Mouse (Mus musculus) MEL (cell line): ENCODE measurements around the gene Gnpnat1. TPM values are rescaled to one million over a fixed set of nuclear protein-coding genes. Genes with fewer than 3 reads are reported as not detected.

ENCODE experiments used
- DNase-seq: peaks from one replicate; pipeline ENCODE4 v3.0.0; 2011; ENCODE audit warnings: low read depth, low spot score
- H3K27ac ChIP-seq: 2 replicates; pipeline ENCODE4 v1.5.1; 2012; ENCODE audit warnings: low read depth, mild to moderate bottlenecking, control low read depth, low read length, moderate library complexity; ENCODE audit not compliant: control insufficient read depth
- H3K27me3 ChIP-seq, 2 experiments: fragments of 150-350 bp in 1 of 2; sonication (generic) in 1 of 2; 2 replicates each; pipeline ENCODE4 v1.6.1; 2012; ENCODE audit warnings: low read length in 2 of 2, mild to moderate bottlenecking in 2 of 2, improper control_type of control experiment in 1 of 2, moderate library complexity in 1 of 2; ENCODE audit not compliant: insufficient read depth in 2 of 2, control insufficient read depth in 1 of 2
- H3K36me3 ChIP-seq, 2 experiments: 2 replicates each; pipeline ENCODE4 v1.6.1; 2012 to 2014; ENCODE audit warnings: low read length in 2 of 2, improper control_type of control experiment in 1 of 2, inconsistent platforms in 1 of 2, mild to moderate bottlenecking in 1 of 2; ENCODE audit not compliant: insufficient read depth in 2 of 2, control insufficient read depth in 1 of 2
- H3K4me1 ChIP-seq, 2 experiments: fragments of 150-350 bp in 1 of 2; sonication (generic) in 1 of 2; 2 replicates each; pipeline ENCODE4 v1.6.1; 2012; ENCODE audit warnings: low read length in 2 of 2, improper control_type of control experiment in 1 of 2, mild to moderate bottlenecking in 1 of 2; ENCODE audit not compliant: insufficient read depth in 2 of 2, control insufficient read depth in 1 of 2
- H3K4me3 ChIP-seq, 2 experiments: fragments of 150-350 bp in 1 of 2; sonication (generic) in 1 of 2; 2 replicates each; pipeline ENCODE4 v1.5.1; 2012; ENCODE audit warnings: low read depth in 2 of 2, low read length in 2 of 2, mild to moderate bottlenecking in 2 of 2, moderate library complexity in 2 of 2, control low read depth in 1 of 2, improper control_type of control experiment in 1 of 2; ENCODE audit not compliant: control insufficient read depth in 1 of 2, insufficient read depth in 1 of 2
- H3K79me2 ChIP-seq: 2 replicates; pipeline ENCODE4 v1.6.1; 2012; ENCODE audit warnings: mild to moderate bottlenecking, low read length, moderate library complexity; ENCODE audit not compliant: control insufficient read depth, poor library complexity, insufficient read depth
- H3K9ac ChIP-seq: 2 replicates; pipeline ENCODE4 v1.6.1; 2012; ENCODE audit warnings: low read depth, mild to moderate bottlenecking, control low read depth, low read length, moderate library complexity; ENCODE audit not compliant: control insufficient read depth, poor library complexity, severe bottlenecking
- H3K9me3 ChIP-seq: fragments of 150-350 bp; sonication (generic); replicated peaks from 2 replicates; pipeline ENCODE4 v1.6.1; 2012; ENCODE audit warnings: mild to moderate bottlenecking, low read length, improper control_type of control experiment, moderate library complexity; ENCODE audit not compliant: insufficient read depth
- BHLHE40 ChIP-seq: IDR thresholded peaks from 2 replicates; pipeline ENCODE4 v1.6.1; 2012; ENCODE audit warnings: low read depth, mild to moderate bottlenecking, inconsistent platforms, low read length, improper control_type of control experiment, borderline replicate concordance
- CHD2 ChIP-seq: IDR thresholded peaks from 2 replicates; pipeline ENCODE4 v1.6.1; 2011; ENCODE audit warnings: low read length, improper control_type of control experiment
- CTCF ChIP-seq, 3 experiments: IDR thresholded peaks in 2 of 3; conservative IDR thresholded peaks in 1 of 3; 2 replicates each; pipeline ENCODE4 v1.5.1; 2011 to 2012; ENCODE audit warnings: low read length in 3 of 3, low read depth in 2 of 3, mild to moderate bottlenecking in 2 of 3, improper control_type of control experiment in 1 of 3, inconsistent platforms in 1 of 3, mixed read lengths in 1 of 3, moderate library complexity in 1 of 3; ENCODE audit not compliant: control insufficient read depth in 1 of 3, insufficient read depth in 1 of 3, poor library complexity in 1 of 3, severe bottlenecking in 1 of 3
- GABPA ChIP-seq: IDR thresholded peaks from 2 replicates; pipeline ENCODE4 v1.6.1; 2012; ENCODE audit warnings: low read depth, mild to moderate bottlenecking, inconsistent platforms, low read length, improper control_type of control experiment, moderate library complexity
- GATA1 ChIP-seq: IDR thresholded peaks from 2 replicates; pipeline ENCODE4 v1.6.1; 2011; ENCODE audit warnings: low read depth, low read length, improper control_type of control experiment
- HCFC1 ChIP-seq: IDR thresholded peaks from 2 replicates; pipeline ENCODE4 v1.6.1; 2012; ENCODE audit warnings: low read depth, mild to moderate bottlenecking, inconsistent platforms, low read length, improper control_type of control experiment, moderate library complexity
- JUND ChIP-seq: IDR thresholded peaks from 2 replicates; pipeline ENCODE4 v1.6.1; 2011; ENCODE audit warnings: low read depth, mild to moderate bottlenecking, improper control_type of control experiment, low read length
- KAT2A ChIP-seq: conservative IDR thresholded peaks from 2 replicates; pipeline ENCODE4 v1.6.1; 2012; ENCODE audit warnings: low read depth, low read length, improper control_type of control experiment, inconsistent platforms
- MEF2A ChIP-seq: IDR thresholded peaks from 2 replicates; pipeline ENCODE4 v1.6.1; 2014; ENCODE audit warnings: low read depth, mild to moderate bottlenecking, inconsistent platforms, low read length, improper control_type of control experiment; ENCODE audit not compliant: poor library complexity, insufficient replicate concordance, severe bottlenecking; ENCODE audit errors: extremely low read depth
- MXI1 ChIP-seq: IDR thresholded peaks from 2 replicates; pipeline ENCODE4 v1.6.1; 2011; ENCODE audit warnings: mild to moderate bottlenecking, low read depth, low read length, improper control_type of control experiment
- MYC ChIP-seq: IDR thresholded peaks from 2 replicates; pipeline ENCODE4 v1.6.1; 2011; ENCODE audit warnings: low read depth, mild to moderate bottlenecking, low read length, improper control_type of control experiment, moderate library complexity
- NELFE ChIP-seq: IDR thresholded peaks from 2 replicates; pipeline ENCODE4 v1.6.1; 2011; ENCODE audit warnings: low read depth, low read length, improper control_type of control experiment
- NRF1 ChIP-seq: IDR thresholded peaks from 2 replicates; pipeline ENCODE4 v1.6.1; 2014; ENCODE audit warnings: low read depth, mild to moderate bottlenecking, inconsistent platforms, low read length, improper control_type of control experiment, moderate library complexity; ENCODE audit not compliant: poor library complexity, insufficient read depth, severe bottlenecking
- POLR2A ChIP-seq, 2 experiments: IDR thresholded peaks; 2 replicates each; pipeline ENCODE4 v1.6.1; 2011 to 2012; ENCODE audit warnings: low read length in 2 of 2, mild to moderate bottlenecking in 2 of 2, control low read depth in 1 of 2, improper control_type of control experiment in 1 of 2, low read depth in 1 of 2, moderate library complexity in 1 of 2; ENCODE audit not compliant: control insufficient read depth in 1 of 2, insufficient read depth in 1 of 2, poor library complexity in 1 of 2
- POLR2AphosphoS2 ChIP-seq: IDR thresholded peaks from 2 replicates; pipeline ENCODE4 v1.6.1; 2011; ENCODE audit warnings: low read length, improper control_type of control experiment
- POLR2AphosphoS5 ChIP-seq: IDR thresholded peaks from 2 replicates; pipeline ENCODE4 v1.6.1; 2012; ENCODE audit warnings: low read depth, borderline replicate concordance, mild to moderate bottlenecking, inconsistent platforms, low read length, moderate library complexity, mixed read lengths
- RAD21 ChIP-seq: IDR thresholded peaks from 2 replicates; pipeline ENCODE4 v1.6.1; 2011; ENCODE audit warnings: mild to moderate bottlenecking, low read depth, low read length, improper control_type of control experiment
- RCOR1 ChIP-seq: IDR thresholded peaks from 2 replicates; pipeline ENCODE4 v1.6.1; 2012; ENCODE audit warnings: low read depth, mild to moderate bottlenecking, inconsistent platforms, low read length, improper control_type of control experiment
- SIN3A ChIP-seq: IDR thresholded peaks from 2 replicates; pipeline ENCODE4 v1.6.1; 2012; ENCODE audit warnings: low read length, improper control_type of control experiment, inconsistent platforms
- SMC3 ChIP-seq: IDR thresholded peaks from 2 replicates; pipeline ENCODE4 v1.6.1; 2011; ENCODE audit warnings: low read depth, low read length, improper control_type of control experiment
- TBP ChIP-seq: IDR thresholded peaks from 2 replicates; pipeline ENCODE4 v1.8.0; 2011; ENCODE audit warnings: low read depth, low read length, improper control_type of control experiment
- TCF12 ChIP-seq: IDR thresholded peaks from 2 replicates; pipeline ENCODE4 v1.6.1; 2014; ENCODE audit warnings: low read depth, mild to moderate bottlenecking, inconsistent platforms, low read length, improper control_type of control experiment, moderate library complexity
- USF2 ChIP-seq, 2 experiments: IDR thresholded peaks; 2 replicates each; pipeline ENCODE4 v1.6.1; 2011 to 2012; ENCODE audit warnings: improper control_type of control experiment in 2 of 2, low read length in 2 of 2, borderline replicate concordance in 1 of 2, inconsistent platforms in 1 of 2, low read depth in 1 of 2, mild to moderate bottlenecking in 1 of 2; ENCODE audit not compliant: insufficient read depth in 1 of 2
- ZC3H11A ChIP-seq: IDR thresholded peaks from 2 replicates; pipeline ENCODE4 v1.6.1; 2012; ENCODE audit warnings: low read depth, mild to moderate bottlenecking, inconsistent platforms, low read length, improper control_type of control experiment
- ZKSCAN1 ChIP-seq: IDR thresholded peaks from 2 replicates; pipeline ENCODE4 v1.6.1; 2012; ENCODE audit warnings: low read depth, mild to moderate bottlenecking, inconsistent platforms, low read length, improper control_type of control experiment, moderate library complexity
- ZNF384 ChIP-seq: IDR thresholded peaks from 2 replicates; pipeline ENCODE4 v1.6.1; 2012; ENCODE audit warnings: low read depth, mild to moderate bottlenecking, inconsistent platforms, low read length, improper control_type of control experiment
- polyA plus RNA-seq, 2 experiments: library from polyadenylated mRNA; stranded (reverse) in 1 of 2; unstranded in 1 of 2; fragments of >175 nt in 1 of 2; fragments of >200 nt in 1 of 2; gene quantifications; 2 replicates each; pipeline versions ENCODE4 v1.2.1 to v1.2.4; 2012; ENCODE audit warnings: low replicate concordance in 2 of 2, low read depth in 1 of 2; ENCODE audit not compliant: insufficient read length in 2 of 2, insufficient read depth in 1 of 2, missing spikeins in 1 of 2
- total RNA-seq: library from RNA; depleted of rRNA; stranded (reverse); fragments of 300-350 nt; gene quantifications from 2 replicates; pipeline ENCODE4 v1.2.3, GENCODE M21; 2012

The Gnpnat1 gene
- total and polyA plus RNA-seq, 3 experiments, result 24.8 to 26.8 TPM; not detected in 1

- Histone ChIP-seq H3K4me1 (peaks cover 17 to 21% of the 10 kb centered on the region in 2 experiments), H3K27ac (peak overlapping the region; percentile 87), H3K36me3 (peaks cover 11 to 41% of the 10 kb centered on the region in 2 experiments), H3K79me2 (peaks cover 21% of the 10 kb centered on the region), H3K9me3 (no peaks in the 10 kb centered on the region), H3K9ac (peak overlapping the region; percentile 56)
- DNase-seq, result peak; percentile 72
- peak; percentile 83 for TF ChIP-seq ZNF384
- TF ChIP-seq GATA1, result no peak
- no peak for TF ChIP-seq POLR2A (IDR thresholded peaks at IDR 0.05; ENCODE audit: control insufficient read depth in 1 of 2, insufficient read depth in 1 of 2, low read depth in 1 of 2, low read length in 2 of 2, poor library complexity in 1 of 2)
- no peak for TF ChIP-seq MEF2A
- no peak for TF ChIP-seq SIN3A
- no peak for TF ChIP-seq BHLHE40
- no peak for TF ChIP-seq GABPA
- no peak for TF ChIP-seq HCFC1
- no peak for TF ChIP-seq MXI1
- TF ChIP-seq RCOR1, result no peak
- TF ChIP-seq SMC3, result no peak
- no peak for TF ChIP-seq USF2 (IDR thresholded peaks at IDR 0.05; ENCODE audit: borderline replicate concordance in 1 of 2, insufficient read depth in 1 of 2, low read depth in 1 of 2, low read length in 2 of 2)
- no peak for TF ChIP-seq RAD21
- TF ChIP-seq MYC, result peak; percentile 63; the same call in 1 of the 2 replicates
- TF ChIP-seq ZC3H11A, result no peak
- TF ChIP-seq KAT2A, result no peak
- TF ChIP-seq TBP, result no peak
- peak in 2 of 3 experiments; percentile 22 to 43; a peak in 3 of 6 replicates for TF ChIP-seq CTCF (IDR thresholded peaks at IDR 0.05 in 2 of 3, conservative IDR thresholded peaks at IDR 0.05 in 1 of 3; ENCODE audit: control insufficient read depth in 1 of 3, insufficient read depth in 1 of 3, low read depth in 2 of 3, low read length in 3 of 3, poor library complexity in 1 of 3, severe bottlenecking in 1 of 3)
- no peak for TF ChIP-seq NELFE
- TF ChIP-seq, all 39 proteins: peak for 3
- Histone ChIP-seq H3K4me3 (peak overlapping the region; percentile 35 to 46), H3K27me3 (no peaks in the 10 kb centered on the region)
Observed at GRCm38 (mm10) chr14:45329018-45329588, 75.6 kb downstream of the Gnpnat1 start.

GRCm38 (mm10) chr14:45328072-45328713 lies 76.5 kb downstream of the Gnpnat1 start:
- Histone ChIP-seq H3K27me3 (no peaks in the 10 kb centered on the region), H3K9me3 (no peaks in the 10 kb centered on the region), H3K9ac (peak overlapping the region; percentile 56), H3K4me1 (peaks cover 19 to 21% of the 10 kb centered on the region in 2 experiments), H3K27ac (peak overlapping the region; percentile 87), H3K36me3 (peaks cover 10 to 46% of the 10 kb centered on the region in 2 experiments; a peak in 3 of 4 replicates), H3K4me3 (peak overlapping the region in 1 of 2 experiments; percentile 35; a peak in 1 of 4 replicates), H3K79me2 (peaks cover 18% of the 10 kb centered on the region)
- DNase-seq, result peak; percentile 58
- peak; percentile 92 for TF ChIP-seq MXI1
- TF ChIP-seq NRF1, result no peak
- TF ChIP-seq ZNF384, result no peak
- no peak for TF ChIP-seq USF2 (IDR thresholded peaks at IDR 0.05; ENCODE audit: borderline replicate concordance in 1 of 2, insufficient read depth in 1 of 2, low read depth in 1 of 2, low read length in 2 of 2)
- peak; percentile 55; the same call in 1 of the 2 replicates for TF ChIP-seq TCF12
- no peak for TF ChIP-seq RAD21
- no peak for TF ChIP-seq POLR2A (IDR thresholded peaks at IDR 0.05; ENCODE audit: control insufficient read depth in 1 of 2, insufficient read depth in 1 of 2, low read depth in 1 of 2, low read length in 2 of 2, poor library complexity in 1 of 2)
- peak; percentile 91; the same call in 1 of the 2 replicates for TF ChIP-seq MYC
- TF ChIP-seq CHD2, result no peak
- TF ChIP-seq JUND, result no peak
- TF ChIP-seq MEF2A, result no peak
- TF ChIP-seq SMC3, result no peak
- TF ChIP-seq POLR2AphosphoS5, result no peak
- TF ChIP-seq TBP, result no peak
- no peak for TF ChIP-seq CTCF (IDR thresholded peaks at IDR 0.05 in 2 of 3, conservative IDR thresholded peaks at IDR 0.05 in 1 of 3; ENCODE audit: control insufficient read depth in 1 of 3, insufficient read depth in 1 of 3, low read depth in 2 of 3, low read length in 3 of 3, poor library complexity in 1 of 3, severe bottlenecking in 1 of 3)
- no peak for TF ChIP-seq ZKSCAN1
- TF ChIP-seq KAT2A, result no peak
- TF ChIP-seq HCFC1, result no peak
- no peak for TF ChIP-seq POLR2AphosphoS2
